Mouse (Mus musculus): ENCODE measurements around the gene Clec12b. TPM values are rescaled to one million over a fixed set of nuclear protein-coding genes. Genes with fewer than 3 reads are reported as not detected.

Clec12b gene
- polyA plus RNA-seq, 1 experiment from 2014 or later, result not detected

DNA sequence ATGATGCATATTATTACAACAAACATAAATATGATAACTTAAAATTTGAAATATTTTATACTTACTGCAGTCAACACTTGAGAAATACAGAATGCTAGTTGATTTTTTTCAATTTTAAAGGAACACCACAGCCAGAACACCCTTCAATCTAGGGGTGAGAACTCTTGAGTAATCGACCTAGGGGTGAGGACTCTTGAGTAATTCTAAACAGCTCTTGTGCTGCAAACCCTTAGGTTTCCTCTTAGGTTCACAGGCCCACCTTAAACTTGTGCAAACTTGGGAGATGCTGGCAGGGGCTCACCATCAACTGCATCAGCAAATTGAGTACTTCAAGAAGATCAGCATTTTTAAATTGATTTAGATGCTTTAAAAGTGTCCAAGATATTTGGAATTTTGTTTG lies 47.9 kb downstream of the Clec12b start:
- H3K27me3 ChIP-seq, result no peaks in the 10 kb centered on the region
- ChIA-PET POLR2A (no interaction called here), CTCF (no interaction called here)
- no peak for ATAC-seq
- no peak for DNase-seq (ENCODE audit: low read depth, low spot score)
- in situ Hi-C loops (cut with MboI; ENCODE audit: low pct_unique_long_range_greater_than_20kb), result no loop called here
- TF ChIP-seq CTCF (IDR thresholded peaks at IDR 0.05), result no peak

DNA sequence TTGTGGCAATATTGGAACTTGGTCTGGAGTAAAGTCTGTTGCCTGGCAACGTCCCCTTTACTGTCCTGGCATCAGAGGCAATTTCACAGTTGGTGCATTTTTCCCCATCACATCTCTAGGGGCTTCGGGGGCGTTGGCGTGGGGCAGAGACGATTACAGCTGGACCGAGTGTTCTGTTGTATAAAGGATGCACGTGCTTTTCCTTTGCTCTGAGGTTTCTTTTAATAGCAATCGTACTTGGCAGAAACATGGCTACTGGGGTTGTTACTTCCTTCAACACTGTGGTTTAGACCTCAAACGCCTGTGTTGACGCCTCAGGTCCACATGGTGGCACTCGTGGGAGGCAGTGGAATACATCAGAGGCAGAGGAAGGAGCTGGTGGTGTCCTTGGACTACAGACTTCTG lies 52.0 kb downstream of the Clec12b start:
- ATAC-seq, result peak; percentile 39
- H3K27me3 ChIP-seq, result no peaks in the 10 kb centered on the region
- in situ Hi-C loops (cut with MboI; ENCODE audit: low pct_unique_long_range_greater_than_20kb), result no loop called here
- TF ChIP-seq CTCF (IDR thresholded peaks at IDR 0.05), result peak; percentile 59
- ChIA-PET CTCF (no interaction called here), POLR2A (no interaction called here)
- DNase-seq (ENCODE audit: low read depth, low spot score), result no peak

DNA sequence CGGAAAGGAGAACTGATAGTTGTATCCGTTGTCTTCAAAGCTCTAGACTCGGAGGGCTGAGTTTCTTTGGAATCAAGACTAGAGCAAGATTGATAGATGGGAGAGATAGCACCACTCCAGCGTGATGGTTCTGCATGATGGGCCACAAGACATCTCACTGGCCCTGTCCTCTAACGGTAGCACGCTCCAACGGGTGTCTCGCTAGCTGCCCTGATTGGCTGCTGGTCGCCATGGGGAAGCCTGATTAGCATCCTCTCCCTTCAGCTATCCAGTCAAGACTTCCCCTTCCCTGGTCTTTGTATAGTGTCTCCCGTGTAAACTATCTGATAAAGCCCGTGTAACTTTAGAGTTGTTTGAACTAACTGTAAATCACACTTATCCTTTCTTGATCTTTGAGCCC lies 54.1 kb downstream of the Clec12b start, which contains the start of gene 4922502D21Rik:
Gene 4922502D21Rik, minus strand, starts transcription at position 187 of the 400 bp plus-strand sequence.
- no peak for ATAC-seq
- ChIA-PET POLR2A (interaction anchor here (0.6 kb wide), 1 partner anchor 72 kb away, joined by 5 read pairs; no protein-coding TSS in a partner anchor), CTCF (interaction anchor here (1.4 kb wide), 1 partner anchor 10 kb away, joined by 3 read pairs; no protein-coding TSS in a partner anchor)
- DNase-seq (ENCODE audit: low read depth, low spot score), result no peak
- H3K27me3 ChIP-seq, result peaks cover 3% of the 10 kb centered on the region
- in situ Hi-C loops (cut with MboI; ENCODE audit: low pct_unique_long_range_greater_than_20kb), result no loop called here
- TF ChIP-seq CTCF (IDR thresholded peaks at IDR 0.05), result no peak

DNA sequence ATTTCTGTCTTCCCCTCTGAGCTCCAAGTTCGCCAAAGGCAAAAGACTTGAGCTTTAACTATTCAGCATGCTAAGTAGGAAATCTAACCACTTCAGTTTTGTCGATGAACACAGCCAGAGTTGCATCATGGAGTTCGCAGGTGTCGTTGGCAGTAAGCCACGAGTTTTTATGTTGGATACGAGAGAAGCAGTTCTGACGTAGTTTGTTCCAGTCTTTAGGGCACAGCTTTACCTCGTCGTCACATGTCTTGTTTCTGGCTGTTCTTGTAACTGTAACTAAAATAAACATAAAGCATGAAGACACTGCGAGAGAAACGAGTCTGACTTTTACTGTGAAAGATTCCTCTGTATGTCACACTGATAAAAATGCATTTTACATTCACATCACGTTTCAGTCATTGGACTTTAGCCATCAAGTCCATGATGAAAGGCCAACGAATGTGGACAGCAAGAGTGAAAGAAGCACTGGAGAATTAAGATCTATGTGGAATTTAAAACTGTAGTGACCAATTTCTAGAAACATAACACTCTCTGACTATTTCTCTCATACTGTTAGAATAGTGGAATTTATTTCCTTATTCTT lies 59.0 kb downstream of the Clec12b start:
- CTCF ChIA-PET, result no interaction called here
- POLR2A ChIA-PET, result no interaction called here
- peaks cover 7% of the 10 kb centered on the region for H3K27me3 ChIP-seq
- ATAC-seq (no peak), DNase-seq (ENCODE audit: low read depth, low spot score) (no peak)
- TF ChIP-seq CTCF (IDR thresholded peaks at IDR 0.05), result no peak
- in situ Hi-C loops (cut with MboI; ENCODE audit: low pct_unique_long_range_greater_than_20kb), result no loop called here

DNA sequence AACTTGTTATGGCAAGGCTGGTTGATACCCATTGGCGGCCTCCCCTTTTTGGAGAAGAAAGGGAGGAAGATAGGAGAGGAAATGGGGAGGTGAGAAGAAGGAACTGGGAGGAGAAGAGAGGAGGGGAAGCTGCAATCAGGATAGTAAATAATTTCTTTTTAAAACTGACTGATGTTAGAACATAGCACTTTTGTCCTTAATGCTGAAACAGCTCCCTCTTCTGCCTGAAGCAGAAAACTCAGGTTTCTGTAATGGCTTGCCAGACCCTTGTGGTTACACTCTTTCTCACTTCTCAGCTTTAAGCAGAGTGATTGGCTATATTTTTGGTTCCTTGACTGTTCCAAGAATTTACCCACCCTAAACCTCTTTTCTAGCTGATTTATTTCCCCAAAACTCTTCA lies 59.7 kb downstream of the Clec12b start:
- CTCF ChIA-PET, result no interaction called here

More for the DNA sequence above, 59.7 kb downstream of the Clec12b start:
- no peak for TF ChIP-seq CTCF (IDR thresholded peaks at IDR 0.05)
- DNase-seq (ENCODE audit: low read depth, low spot score), result no peak
- POLR2A ChIA-PET, result no interaction called here
- H3K27me3 ChIP-seq, result peaks cover 7% of the 10 kb centered on the region
- in situ Hi-C loops (cut with MboI; ENCODE audit: low pct_unique_long_range_greater_than_20kb), result no loop called here
- no peak for ATAC-seq

Other genes starting within 250 kb of the Clec12b start
- 26.9 TPM for gene Clec2d, start 205.3 kb downstream of the Clec12b start, polyA plus RNA-seq (2021)
- gene Cd69, start 110.4 kb downstream of the Clec12b start, polyA plus RNA-seq (2021), result not detected
- gene 4922502D21Rik, start 54.1 kb downstream of the Clec12b start, polyA plus RNA-seq (2021), result not detected
- 0.04 TPM for gene Clec12a, start 43.2 kb downstream of the Clec12b start, polyA plus RNA-seq (2021)
- not detected for gene Clec1b, start 11.4 kb upstream of the Clec12b start, polyA plus RNA-seq (2021)
- not detected for gene Clec9a, start 23.0 kb upstream of the Clec12b start, polyA plus RNA-seq (2021)
- gene Clec1a, start 66.1 kb upstream of the Clec12b start, polyA plus RNA-seq (2021), result not detected
- not detected for gene Olr1, start 121.3 kb upstream of the Clec12b start, polyA plus RNA-seq (2021)
- gene Tmem52b, start 126.7 kb upstream of the Clec12b start, polyA plus RNA-seq (2021), result 0.19 TPM
- gene Gabarapl1, start 147.3 kb upstream of the Clec12b start, polyA plus RNA-seq (2021), result 203 TPM
- gene Klre1, start 192.0 kb upstream of the Clec12b start, polyA plus RNA-seq (2021), result not detected
- not detected for gene Klrd1, start 205.9 kb upstream of the Clec12b start, polyA plus RNA-seq (2021)
- not detected for gene Klrk1, start 238.0 kb upstream of the Clec12b start, polyA plus RNA-seq (2021)

Data from Patski (cell line).